Mouse (Mus musculus) olfactory bulb, adult 2 months (tissue): ENCODE data around the gene Sesn2. TPM values are rescaled to one million over a fixed set of nuclear protein-coding genes. Genes with fewer than 3 reads are reported as not detected.
A peak's percentile ranks its signal among the peaks of the same experiment; 100 is the strongest.

Source experiments
- H3K27ac ChIP-seq: fragments of 200-500 bp; 2 replicates; pipeline ENCODE4 v1.5.1; 2012; ENCODE audit warnings: low read depth, low read length; ENCODE audit not compliant: insufficient read depth
- H3K4me1 ChIP-seq: fragments of 200-500 bp; 2 replicates; pipeline ENCODE4 v1.6.1; 2012; ENCODE audit warnings: low read length; ENCODE audit not compliant: control insufficient read depth, insufficient read depth
- H3K4me3 ChIP-seq: fragments of 200-500 bp; 2 replicates; pipeline ENCODE4 v1.5.1; 2012; ENCODE audit warnings: mild to moderate bottlenecking, low read depth, low read length, moderate library complexity; ENCODE audit not compliant: insufficient read depth
- CTCF ChIP-seq: fragments of 200-500 bp; IDR thresholded peaks from 2 replicates; pipeline ENCODE4 v1.5.1; 2012; ENCODE audit warnings: low read depth, mild to moderate bottlenecking, low read length, moderate library complexity; ENCODE audit not compliant: insufficient read depth
- POLR2A ChIP-seq: fragments of 200-500 bp; IDR thresholded peaks from 2 replicates; pipeline ENCODE4 v1.6.1; 2012; ENCODE audit warnings: mild to moderate bottlenecking, low read depth, low read length, moderate library complexity; ENCODE audit not compliant: insufficient read depth
- WGBS: fragments of 180-500 bp; shearing (Covaris S2); methylation state at CpG from one replicate; pipeline ENCODE4 v1.1.7; 2018; 5-methylcytosine and 5-hydroxymethylcytosine counted together
- polyA plus RNA-seq: library from polyadenylated mRNA; stranded (reverse); fragments of >200 nt; gene quantifications from 2 replicates; pipeline ENCODE4 v1.2.4, GENCODE M21; 2012; ENCODE audit warnings: low replicate concordance; ENCODE audit not compliant: missing spikeins, insufficient read depth, insufficient read length

The Sesn2 gene
- polyA plus RNA-seq, 1 experiment: not detected

- Histone ChIP-seq H3K4me3 (no peak overlapping the region), H3K27ac (no peak overlapping the region), H3K4me1 (no peaks in the 10 kb centered on the region)
- WGBS: 35% methylated on average over 4 of the region's 4 CpGs
- TF ChIP-seq CTCF (no peak), POLR2A (no peak)
These were observed 35.7 kb downstream of the Sesn2 start for GRCm38 (mm10) chr4:132474631-132475030.

- H3K4me1 ChIP-seq: no peaks in the 10 kb centered on the region
- no peak for TF ChIP-seq CTCF
- no peak for TF ChIP-seq POLR2A
- 88% methylated on average over 9 of the region's 9 CpGs for WGBS
- no peak overlapping the region for H3K27ac ChIP-seq
- H3K4me3 ChIP-seq: no peak overlapping the region
These were observed 36.9 kb downstream of the Sesn2 start for GRCm38 (mm10) chr4:132473411-132473810.

GRCm38 (mm10) chr4:132469873-132470272 is 40.4 kb downstream of the Sesn2 start:
- TF ChIP-seq CTCF (no peak), POLR2A (no peak)
- no peak overlapping the region for H3K27ac ChIP-seq
- H3K4me1 ChIP-seq: no peaks in the 10 kb centered on the region
- H3K4me3 ChIP-seq: no peak overlapping the region
- 26% methylated on average over 3 of the region's 3 CpGs for WGBS

- H3K27ac ChIP-seq: no peak overlapping the region
- WGBS: 3% methylated on average over 5 of the region's 5 CpGs
- peaks cover 7% of the 10 kb centered on the region for H3K4me1 ChIP-seq
- no peak for TF ChIP-seq CTCF
- TF ChIP-seq POLR2A: no peak
- H3K4me3 ChIP-seq: no peak overlapping the region
These were observed 46.1 kb downstream of the Sesn2 start for GRCm38 (mm10) chr4:132464255-132464613.

- Histone ChIP-seq H3K4me3 (peak within 1 kb of the TSS; percentile 74), H3K27ac (peak within 1 kb of the TSS; percentile 38; the same call in 1 of the 2 replicates), H3K4me1 (peaks cover 7% of the 10 kb centered on the region)
- WGBS: under 1% methylated on average over 44 of the region's 44 CpGs
- TF ChIP-seq POLR2A: peak; percentile 53; the same call in 1 of the 2 replicates
- no peak for TF ChIP-seq CTCF
These were observed 46.7 kb downstream of the Sesn2 start, which contains the start of gene Med18 for GRCm38 (mm10) chr4:132463430-132464254. Gene Med18 (minus strand): TSS chr4:132463921.

- Histone ChIP-seq H3K27ac (no peak overlapping the region), H3K4me1 (peaks cover 7% of the 10 kb centered on the region), H3K4me3 (peak overlapping the region; percentile 41)
- TF ChIP-seq POLR2A (no peak), CTCF (no peak)
- WGBS: 6% methylated on average over 11 of the region's 11 CpGs
These were observed 47.5 kb downstream of the Sesn2 start for GRCm38 (mm10) chr4:132462836-132463235.

- TF ChIP-seq POLR2A (no peak), CTCF (no peak)
- peaks cover 7% of the 10 kb centered on the region for H3K4me1 ChIP-seq
- H3K4me3 ChIP-seq: no peak overlapping the region
- H3K27ac ChIP-seq: no peak overlapping the region
- 59% methylated on average over 8 of the region's 8 CpGs for WGBS
These were observed 50.1 kb downstream of the Sesn2 start for GRCm38 (mm10) chr4:132460225-132460624.

GRCm38 (mm10) chr4:132455561-132455960 is 54.7 kb downstream of the Sesn2 start:
- TF ChIP-seq CTCF: no peak
- TF ChIP-seq POLR2A: no peak
- no peak overlapping the region for H3K27ac ChIP-seq
- WGBS: 95% methylated on average over 6 of the region's 6 CpGs
- H3K4me3 ChIP-seq: no peak overlapping the region
- H3K4me1 ChIP-seq: peaks cover under 1% of the 10 kb centered on the region; the same call in 1 of the 2 replicates

GRCm38 (mm10) chr4:132455146-132455545 is 55.2 kb downstream of the Sesn2 start:
- no peak for TF ChIP-seq POLR2A
- no peak for TF ChIP-seq CTCF
- H3K4me1 ChIP-seq: no peaks in the 10 kb centered on the region
- H3K4me3 ChIP-seq: no peak overlapping the region
- WGBS: 88% methylated on average over 3 of the region's 3 CpGs
- no peak overlapping the region for H3K27ac ChIP-seq

- Histone ChIP-seq H3K27ac (no peak overlapping the region), H3K4me1 (no peaks in the 10 kb centered on the region), H3K4me3 (no peak overlapping the region)
- WGBS: 88% methylated on average over 6 of the region's 6 CpGs
- TF ChIP-seq CTCF (no peak), POLR2A (no peak)
These were observed 56.1 kb downstream of the Sesn2 start for GRCm38 (mm10) chr4:132454216-132454615.
